Mouse (Mus musculus): ENCODE results near the gene Mrpl17.

DNA sequence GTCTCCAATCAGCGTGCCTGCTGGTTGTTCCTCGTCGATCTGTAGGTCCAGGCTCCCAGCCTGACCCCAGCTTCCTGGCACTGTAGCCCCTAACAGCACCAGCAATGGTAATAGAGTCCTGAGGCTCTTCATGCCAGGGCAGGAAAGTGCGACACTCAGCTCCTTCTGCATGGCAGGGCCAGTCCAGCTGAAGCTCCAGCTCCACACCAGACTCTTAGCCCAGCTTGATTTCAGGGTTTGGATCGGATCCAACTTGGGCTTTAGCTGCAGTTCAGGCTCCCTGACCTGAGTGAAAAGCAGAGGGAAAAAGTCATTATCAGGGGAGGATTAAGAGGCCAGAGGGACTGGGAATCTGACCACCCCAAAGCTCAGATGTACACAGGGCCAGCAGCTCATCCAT lies 37.9 kb downstream of the Mrpl17 start:
- TF ChIP-seq CTCF (IDR thresholded peaks at IDR 0.05; ENCODE audit: control insufficient read depth, insufficient read depth, low read length) (no peak), POLR2A (IDR thresholded peaks at IDR 0.05; ENCODE audit: borderline replicate concordance, control insufficient read depth, low read depth, low read length) (no peak)
